Mouse (Mus musculus) kidney, embryonic 14.5 days (tissue): Measurements from ENCODE around the gene Fam185a. TPM values are rescaled to one million over a fixed set of nuclear protein-coding genes. Genes with fewer than 3 reads are reported as not detected.

Source experiments
- ATAC-seq: fragments of 200-750 bp; cut with Nextera tagmentation; 2 replicates; pipeline ENCODE4 v1.8.0; 2017; ENCODE audit warnings: moderate number of reproducible peaks, mild to moderate bottlenecking, moderate TSS enrichment, moderate library complexity; ENCODE audit not compliant: low FRiP score, low TSS enrichment
- H3K27ac ChIP-seq: fragments of 300-500 bp; sonication (generic); 2 replicates; pipeline ENCODE4 v1.5.1; 2014; ENCODE audit warnings: low read depth, mild to moderate bottlenecking, low read length, moderate library complexity, mixed read lengths
- H3K27me3 ChIP-seq: fragments of 300-500 bp; sonication (generic); 2 replicates; pipeline ENCODE4 v1.6.1; 2014; ENCODE audit warnings: mild to moderate bottlenecking, low read length; ENCODE audit not compliant: control insufficient read depth, insufficient read depth
- H3K36me3 ChIP-seq: fragments of 300-500 bp; sonication (generic); 2 replicates; pipeline ENCODE4 v1.6.1; 2014; ENCODE audit warnings: low read length, mixed read lengths; ENCODE audit not compliant: control insufficient read depth, insufficient read depth
- H3K4me1 ChIP-seq: fragments of 300-500 bp; sonication (generic); 2 replicates; pipeline ENCODE4 v1.6.1; 2014; ENCODE audit warnings: low read length, mixed read lengths; ENCODE audit not compliant: control insufficient read depth, insufficient read depth
- H3K4me2 ChIP-seq: fragments of 300-500 bp; sonication (generic); replicated peaks from 2 replicates; pipeline ENCODE4 v1.6.1; 2014; ENCODE audit warnings: low read depth, mild to moderate bottlenecking, low read length
- H3K4me3 ChIP-seq: fragments of 300-500 bp; sonication (generic); 2 replicates; pipeline ENCODE4 v1.5.1; 2014; ENCODE audit warnings: mild to moderate bottlenecking, low read length
- H3K9ac ChIP-seq: fragments of 300-500 bp; sonication (generic); 2 replicates; pipeline ENCODE4 v1.6.1; 2014; ENCODE audit warnings: low read depth, mild to moderate bottlenecking, low read length, moderate library complexity
- H3K9me3 ChIP-seq: fragments of 300-500 bp; sonication (generic); 2 replicates; pipeline ENCODE4 v1.6.1; 2016; ENCODE audit warnings: low read length; ENCODE audit not compliant: control insufficient read depth
- WGBS: fragments of 180-500 bp; shearing (Covaris S2); extraction: QIAGEN DNeasy Blood & Tissue Kit; methylation state at CpG from one replicate; pipeline ENCODE4 v1.1.7; 2014; 5-methylcytosine and 5-hydroxymethylcytosine counted together
- polyA plus RNA-seq: library from polyadenylated mRNA; unstranded; fragments of >200 nt; fragmentation: Nextera tagmentation; extraction: Ambion mirVana; gene quantifications from 2 replicates; pipeline ENCODE4 v1.2.1, GENCODE M21; 2014

Fam185a gene
- polyA plus RNA-seq, 1 experiment from 2014 or later, result 7.4 TPM

DNA sequence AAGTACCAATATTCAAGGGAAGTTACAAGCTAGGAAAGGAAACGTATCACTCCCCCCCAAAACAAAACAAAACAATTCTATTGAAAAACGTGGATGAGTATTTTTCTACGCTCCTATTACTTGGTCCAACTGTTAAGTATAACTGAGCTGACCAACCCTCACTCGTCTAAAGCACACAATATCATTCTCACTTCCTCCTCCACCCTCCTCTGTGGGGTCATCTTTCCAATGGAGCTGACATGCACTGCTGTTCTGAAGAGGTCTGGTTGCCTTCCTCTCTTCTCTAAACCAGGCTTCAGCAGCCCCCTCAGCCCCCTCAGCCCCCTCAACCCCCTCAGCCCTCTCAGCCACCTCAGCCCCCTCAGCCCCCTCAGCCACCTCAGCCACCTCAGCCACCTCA is 85.0 kb downstream of the Fam185a start:
- Histone ChIP-seq H3K27ac (no peak overlapping the region), H3K27me3 (no peaks in the 10 kb centered on the region), H3K36me3 (no peaks in the 10 kb centered on the region), H3K9ac (no peak overlapping the region), H3K4me2 (no peak overlapping the region), H3K4me1 (no peaks in the 10 kb centered on the region), H3K9me3 (no peaks in the 10 kb centered on the region), H3K4me3 (no peak overlapping the region)
- ATAC-seq, result no peak
- 58% methylated on average over 4 of the region's 4 CpGs for WGBS

DNA sequence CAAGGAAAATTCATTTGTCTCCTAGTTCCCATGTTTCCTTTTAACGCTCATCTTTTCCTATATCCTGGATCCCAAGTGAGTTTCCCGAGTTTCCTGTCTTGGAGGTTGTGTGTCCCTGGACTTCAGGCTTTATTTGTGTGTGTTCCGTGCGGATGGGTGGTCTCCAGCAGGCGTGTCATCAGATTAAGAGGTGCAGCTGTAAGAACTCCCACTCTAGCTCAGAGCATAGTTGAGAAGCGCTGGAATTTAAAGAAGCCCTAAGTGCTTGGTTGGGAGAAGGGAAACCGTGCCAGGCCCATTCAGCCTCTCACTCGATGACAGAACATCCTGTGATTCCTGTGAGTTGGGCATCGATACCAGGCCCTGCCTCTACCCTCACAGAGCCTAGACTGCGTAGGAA is 88.6 kb downstream of the Fam185a start:
- Histone ChIP-seq H3K27me3 (no peaks in the 10 kb centered on the region), H3K9ac (no peak overlapping the region), H3K4me1 (no peaks in the 10 kb centered on the region), H3K36me3 (no peaks in the 10 kb centered on the region), H3K9me3 (no peaks in the 10 kb centered on the region), H3K27ac (no peak overlapping the region), H3K4me2 (no peak overlapping the region), H3K4me3 (no peak overlapping the region)
- WGBS, result 57% methylated on average over 10 of the region's 10 CpGs
- ATAC-seq, result peak; percentile 35; the same call in 1 of the 2 replicates

DNA sequence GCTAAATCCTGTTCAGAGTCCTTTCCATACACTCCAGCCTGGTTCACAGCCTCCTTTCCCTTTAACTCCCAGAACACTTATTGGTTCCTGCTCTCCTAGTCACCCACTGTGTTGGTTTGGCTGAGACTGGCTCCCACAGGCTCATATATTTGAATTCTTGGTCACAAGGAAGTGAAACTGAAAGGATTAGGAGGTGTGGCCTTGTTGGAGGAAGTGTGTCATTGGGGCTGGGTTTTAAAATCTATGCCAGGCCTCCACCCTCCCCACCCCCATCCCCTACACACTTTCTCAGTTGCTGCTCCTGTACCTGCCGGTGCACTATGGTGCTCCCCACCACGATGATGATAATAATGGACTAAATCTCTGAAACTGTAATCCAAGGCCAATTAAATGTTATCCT is 92.8 kb downstream of the Fam185a start:
- H3K36me3 ChIP-seq, result no peaks in the 10 kb centered on the region

DNA sequence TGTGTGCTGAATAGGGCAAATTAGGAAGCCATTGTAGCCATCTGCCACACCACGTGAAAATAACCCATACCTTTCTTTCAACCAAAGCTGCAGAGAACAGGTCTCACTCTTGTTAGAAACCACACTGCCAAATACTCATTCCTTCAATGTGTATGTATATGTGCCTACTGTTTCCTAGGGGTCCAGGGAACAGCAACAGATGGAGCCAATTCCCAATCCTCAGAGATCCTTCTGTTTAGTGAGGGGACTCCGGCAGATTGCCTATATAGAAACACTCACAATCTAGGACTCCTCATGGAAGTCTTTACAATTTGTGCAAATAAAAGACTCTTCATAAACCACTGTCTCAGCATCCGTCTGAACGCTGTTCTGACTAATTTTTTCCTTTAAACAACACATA is 93.4 kb downstream of the Fam185a start:
- Histone ChIP-seq H3K4me1 (no peaks in the 10 kb centered on the region), H3K27ac (no peak overlapping the region), H3K4me2 (no peak overlapping the region), H3K36me3 (no peaks in the 10 kb centered on the region), H3K9me3 (no peaks in the 10 kb centered on the region), H3K9ac (no peak overlapping the region), H3K4me3 (no peak overlapping the region), H3K27me3 (no peaks in the 10 kb centered on the region)
- 93% methylated on average over 4 of the region's 4 CpGs for whole genome bisulfite sequencing
- ATAC-seq, result no peak

More for the DNA sequence above, 92.8 kb downstream of the Fam185a start:
- 100% methylated on average over 2 of the region's 2 CpGs for WGBS
- no peaks in the 10 kb centered on the region for H3K9me3 ChIP-seq
- H3K9ac ChIP-seq, result no peak overlapping the region
- H3K27ac ChIP-seq, result no peak overlapping the region
- no peak for ATAC-seq
- H3K4me3 ChIP-seq, result no peak overlapping the region
- no peaks in the 10 kb centered on the region for H3K4me1 ChIP-seq
- H3K4me2 ChIP-seq, result no peak overlapping the region
- H3K27me3 ChIP-seq, result no peaks in the 10 kb centered on the region

DNA sequence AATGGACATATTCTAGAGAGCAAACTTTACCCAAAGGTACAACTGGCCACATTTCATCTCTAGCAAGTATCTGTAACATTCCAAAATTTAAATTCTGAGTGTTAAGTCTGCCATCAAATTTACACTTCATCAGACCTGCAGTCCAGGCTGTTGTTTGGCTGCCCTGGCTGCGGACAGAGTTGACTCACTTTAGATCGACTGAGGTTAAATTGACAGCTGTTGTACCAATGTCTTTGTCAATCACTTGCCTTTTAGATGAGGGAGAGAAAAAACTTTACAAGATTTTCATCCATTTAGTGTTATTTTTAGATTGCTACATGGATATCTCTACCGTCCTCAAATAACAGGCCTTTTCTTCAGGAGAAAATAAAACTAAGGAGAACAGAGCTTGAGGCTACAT is 94.4 kb downstream of the Fam185a start:
- Histone ChIP-seq H3K4me1 (no peaks in the 10 kb centered on the region), H3K27me3 (no peaks in the 10 kb centered on the region), H3K4me2 (no peak overlapping the region), H3K9ac (no peak overlapping the region), H3K4me3 (no peak overlapping the region), H3K9me3 (no peaks in the 10 kb centered on the region), H3K36me3 (no peaks in the 10 kb centered on the region), H3K27ac (no peak overlapping the region)
- 83% methylated on average over 3 of the region's 3 CpGs for WGBS
- ATAC-seq, result no peak

DNA sequence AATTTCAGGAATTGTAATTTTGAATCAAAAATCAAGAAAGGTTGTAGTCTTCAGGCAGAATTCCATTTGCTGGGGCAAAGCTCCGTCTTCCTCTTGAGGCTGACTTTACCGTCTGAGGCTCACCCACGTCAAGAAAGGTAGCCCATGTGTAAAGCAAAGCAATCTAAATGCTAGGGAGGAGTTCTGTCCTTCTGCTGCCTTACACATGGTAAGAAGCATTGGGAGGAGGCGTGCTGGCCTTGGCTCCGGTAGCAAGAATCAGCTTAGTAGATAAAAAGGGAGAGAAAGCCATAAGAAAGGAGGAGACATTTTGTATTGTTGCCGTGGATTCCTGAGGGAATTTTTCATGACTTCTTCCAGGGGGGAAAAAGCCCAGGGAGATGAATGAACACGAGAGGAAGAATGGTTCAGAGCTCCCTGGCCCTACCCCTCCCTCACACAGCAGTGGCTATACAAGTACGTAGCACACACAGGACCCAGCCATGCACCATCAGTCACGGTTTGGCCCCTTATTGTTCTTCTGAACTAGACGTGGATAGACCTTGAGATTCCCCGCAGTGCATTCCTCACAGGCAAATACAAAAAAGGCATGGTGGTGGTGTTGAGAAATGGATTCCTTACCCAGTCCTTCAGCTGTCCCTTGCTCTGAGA is 102.2 kb downstream of the Fam185a start:
- Histone ChIP-seq H3K4me2 (no peak overlapping the region), H3K9ac (no peak overlapping the region), H3K4me3 (no peak overlapping the region), H3K27ac (no peak overlapping the region; the same call in 1 of the 2 replicates), H3K9me3 (0 out of 2 replicates have a peak, but pooled peaks cover 2% of the 10 kb centered on the region), H3K36me3 (no peaks in the 10 kb centered on the region), H3K27me3 (no peaks in the 10 kb centered on the region), H3K4me1 (peaks cover 8% of the 10 kb centered on the region; the same call in 1 of the 2 replicates)
- ATAC-seq, result no peak
- 75% methylated on average over 11 of the region's 11 CpGs for WGBS

DNA sequence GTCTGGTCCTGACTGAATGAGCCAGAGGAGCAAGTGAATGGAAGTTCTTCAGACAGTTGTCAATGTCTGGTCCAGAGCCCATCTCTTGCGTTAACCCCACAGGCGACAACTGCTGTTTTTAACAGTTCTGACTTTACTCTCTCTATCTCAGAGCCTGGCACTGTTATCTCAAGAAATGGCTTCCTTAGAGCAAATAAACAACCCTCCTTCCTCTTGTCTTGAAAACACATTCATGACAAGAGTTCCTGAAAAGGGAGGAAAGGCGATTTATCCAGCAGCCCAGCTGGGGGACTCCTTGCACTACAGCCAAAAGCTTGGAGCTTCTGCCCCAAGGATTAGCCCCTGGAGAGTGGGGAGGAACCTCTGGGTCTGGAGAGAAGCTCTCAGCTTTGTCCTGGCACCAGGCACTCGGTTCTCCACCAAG is 102.7 kb downstream of the Fam185a start:
- H3K27ac ChIP-seq, result peak overlapping the region; percentile 74; the same call in 1 of the 2 replicates
- 69% methylated on average over 4 of the region's 4 CpGs for WGBS
- H3K27me3 ChIP-seq, result no peaks in the 10 kb centered on the region
- H3K9me3 ChIP-seq, result 0 out of 2 replicates have a peak, but pooled peaks cover 2% of the 10 kb centered on the region
- no peak for ATAC-seq
- H3K36me3 ChIP-seq, result no peaks in the 10 kb centered on the region
- H3K4me3 ChIP-seq, result no peak overlapping the region
- H3K4me2 ChIP-seq, result no peak overlapping the region
- H3K9ac ChIP-seq, result no peak overlapping the region
- H3K4me1 ChIP-seq, result peaks cover 8% of the 10 kb centered on the region; the same call in 1 of the 2 replicates

DNA sequence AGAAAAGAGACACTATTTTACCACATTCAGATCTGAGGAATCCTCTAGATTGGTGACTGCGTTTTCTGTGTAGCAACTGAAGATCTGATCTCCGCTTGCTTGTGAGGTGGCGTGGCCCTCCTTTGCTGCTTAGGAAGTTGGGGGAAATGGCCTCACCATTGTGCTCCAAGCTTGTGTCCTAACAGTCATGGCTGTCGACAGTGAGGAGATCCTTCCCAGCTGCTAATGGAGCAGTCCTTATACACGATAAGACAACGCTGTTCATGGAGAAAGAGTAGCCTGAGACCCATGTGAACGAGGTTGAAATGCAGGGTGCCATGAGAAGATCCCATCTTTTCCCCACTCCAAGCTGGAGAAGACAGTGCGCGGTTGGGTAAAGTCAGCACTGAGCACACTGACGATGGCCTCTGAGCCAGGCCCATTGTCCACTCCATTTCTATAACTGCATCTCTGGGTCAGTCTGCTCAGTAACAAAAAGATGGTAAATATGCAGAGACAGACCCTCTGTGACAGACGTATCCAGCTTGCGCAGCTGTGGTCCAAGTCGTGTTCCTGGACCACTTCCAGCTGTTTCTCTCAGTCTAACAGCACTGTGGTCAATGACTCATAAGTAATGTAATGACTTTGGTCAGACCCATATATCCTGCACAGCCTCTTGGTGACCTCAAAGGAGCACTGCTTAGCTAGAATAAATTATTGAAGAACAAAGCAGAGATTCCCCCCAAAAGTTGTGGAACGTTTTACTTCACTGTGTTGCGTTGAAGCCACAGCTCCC is 103.5 kb downstream of the Fam185a start:
- Histone ChIP-seq H3K9ac (no peak overlapping the region), H3K27ac (peak overlapping the region; percentile 74), H3K4me1 (peaks cover 8% of the 10 kb centered on the region; the same call in 1 of the 2 replicates), H3K27me3 (no peaks in the 10 kb centered on the region), H3K4me3 (no peak overlapping the region), H3K36me3 (no peaks in the 10 kb centered on the region), H3K4me2 (no peak overlapping the region), H3K9me3 (0 out of 2 replicates have a peak, but pooled peaks cover 2% of the 10 kb centered on the region)
- 74% methylated on average over 15 of the region's 15 CpGs for WGBS
- peak; percentile 81 for ATAC-seq
